Mouse (Mus musculus): ENCODE results near the gene Mdm2.
"Not testable (repeated sequence)": the region's sequence is repeated elsewhere in the genome, so short reads cannot be mapped to it uniquely, and the experiment has no call there.

Mdm2 gene

DNA sequence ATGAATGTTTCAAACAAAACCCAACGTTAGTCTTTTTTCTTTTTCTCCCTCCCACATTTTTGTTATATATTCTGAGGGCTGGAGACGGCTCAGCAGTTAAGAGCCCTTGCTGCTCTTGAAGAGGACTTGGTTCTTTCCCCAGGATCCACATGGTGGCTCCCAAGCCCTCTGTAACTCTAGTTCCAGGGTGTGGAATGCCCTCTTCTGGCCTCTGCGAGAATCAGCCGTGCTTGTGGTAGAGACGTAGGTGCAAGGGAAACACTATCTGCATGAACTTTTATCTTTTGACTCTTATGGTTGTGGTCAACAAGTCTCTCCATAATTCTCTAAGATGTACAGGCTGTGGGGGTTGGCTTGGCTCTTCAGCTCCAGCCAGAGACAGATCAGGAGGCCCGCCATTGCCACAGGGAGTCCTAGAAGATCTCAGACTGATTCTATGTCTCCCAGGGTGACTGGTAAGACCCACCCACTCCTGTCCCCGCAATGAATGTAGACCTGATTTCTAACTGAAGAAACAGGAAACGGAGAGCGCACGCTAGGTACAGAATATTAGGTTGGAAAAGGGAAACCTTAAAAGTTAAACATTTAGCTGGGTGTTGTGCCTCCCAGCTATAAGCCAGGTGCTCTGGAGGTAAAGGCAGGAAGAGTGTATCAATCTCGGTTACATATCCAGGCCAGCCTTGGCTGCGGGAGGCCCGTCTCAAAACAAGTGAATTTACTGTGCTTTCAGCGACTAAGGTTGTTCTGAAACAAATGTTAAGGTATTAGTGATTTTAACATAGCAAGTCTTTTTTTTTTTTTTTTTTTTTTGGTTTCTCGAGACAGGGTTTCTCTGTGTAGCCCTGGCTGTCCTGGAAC is 20.9 kb upstream of the Mdm2 start:
- peak; percentile 19 to 47 for DNase-seq

DNA sequence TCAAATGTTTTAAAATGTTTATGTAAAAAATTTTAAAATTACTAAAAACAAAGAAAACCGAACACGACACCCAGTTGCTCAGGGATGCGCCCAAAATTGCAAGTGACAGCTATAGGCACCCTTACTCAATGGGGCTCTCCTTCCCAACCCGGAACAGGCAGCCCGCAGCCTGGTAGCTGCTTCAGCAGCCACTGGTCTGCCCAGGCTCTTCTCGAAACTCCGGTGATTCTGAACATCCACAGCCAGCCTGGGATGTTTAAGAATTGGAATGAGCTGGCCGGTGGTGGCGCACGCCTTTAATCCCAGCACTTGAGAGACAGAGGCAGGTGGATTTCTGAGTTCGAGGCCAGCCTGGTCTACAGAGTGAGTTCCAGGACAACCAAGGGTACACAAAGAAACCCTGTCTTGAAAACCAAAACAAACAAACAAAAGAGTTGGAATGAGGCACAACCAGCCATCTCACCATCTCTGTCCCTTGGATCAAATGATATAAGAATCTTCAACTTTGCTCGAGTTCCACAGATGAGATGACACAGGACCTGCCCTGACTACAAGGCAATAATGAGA is 20.2 kb upstream of the Mdm2 start:
- DNase-seq: no peak

DNA sequence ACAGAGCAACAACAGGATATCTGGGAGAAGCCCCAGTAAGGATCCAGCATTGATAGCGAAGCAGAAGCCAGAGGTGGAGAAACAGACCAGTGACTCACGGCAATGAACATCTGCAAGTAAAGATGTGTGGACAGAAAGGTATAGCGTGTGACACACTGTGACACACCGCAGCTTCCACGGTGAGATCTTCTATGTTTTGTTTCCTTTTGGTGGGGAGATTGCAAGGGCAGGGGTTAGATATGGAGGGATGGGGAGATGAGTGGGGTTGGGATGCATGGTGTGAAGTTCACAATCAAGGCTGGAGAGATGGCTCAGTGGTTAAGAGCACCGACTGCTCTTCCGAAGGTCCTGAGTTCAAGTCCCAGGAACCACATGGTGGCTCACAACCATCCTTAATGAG is 19.6 kb upstream of the Mdm2 start:
- DNase-seq: no peak

DNA sequence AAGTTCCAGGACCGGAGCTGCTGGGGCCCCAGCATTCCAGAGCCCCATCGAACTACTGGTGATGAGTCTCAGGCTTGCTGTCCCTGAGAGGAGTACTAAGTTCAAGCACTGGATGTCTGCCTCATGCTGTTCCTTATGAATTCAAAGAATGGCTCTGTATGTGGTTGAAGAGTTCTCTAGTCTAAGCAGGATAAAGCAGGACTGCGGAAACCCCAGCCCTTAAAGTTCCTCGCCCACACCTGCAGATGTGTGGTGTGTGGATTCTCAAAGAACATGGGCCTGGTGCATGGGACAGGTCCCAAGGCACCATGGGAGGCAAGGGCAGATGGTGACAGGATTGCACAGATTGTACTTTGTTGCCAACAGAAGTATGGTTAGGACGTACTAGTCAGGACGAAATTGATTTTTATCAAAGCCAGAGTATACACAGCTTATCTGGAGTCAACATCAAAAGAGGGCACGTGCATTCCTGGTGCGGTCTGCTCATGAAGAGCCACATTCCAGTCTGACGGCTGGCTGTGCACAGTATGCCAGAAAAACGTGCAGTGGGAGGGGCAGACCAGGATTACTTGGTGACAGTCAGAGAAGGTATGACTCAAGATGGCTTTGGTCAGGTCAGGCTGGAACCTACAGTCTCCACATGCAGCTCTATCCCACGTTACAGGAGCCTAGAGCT is 18.7 kb upstream of the Mdm2 start:
- no peak for DNase-seq

DNA sequence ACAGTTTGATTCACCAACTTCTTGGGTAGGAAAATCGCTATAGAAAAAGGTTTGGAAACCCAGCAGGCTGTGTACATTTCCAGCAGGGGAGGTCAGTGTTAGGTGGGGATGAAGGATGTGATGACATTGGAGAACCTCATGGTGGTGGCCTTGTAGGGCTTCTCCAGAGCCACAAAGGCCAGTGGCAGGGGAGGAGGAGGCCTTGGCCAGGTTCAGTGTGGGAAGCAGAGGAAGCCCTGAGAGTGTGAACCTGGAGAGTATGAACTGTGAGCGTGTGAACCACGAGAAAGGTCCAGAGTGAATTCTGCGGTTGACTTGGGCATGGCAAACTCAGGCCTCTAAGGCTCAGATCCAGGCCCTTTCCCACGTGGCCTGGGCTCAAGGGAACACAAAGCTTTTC is 18.0 kb upstream of the Mdm2 start:
- DNase-seq: no peak

DNA sequence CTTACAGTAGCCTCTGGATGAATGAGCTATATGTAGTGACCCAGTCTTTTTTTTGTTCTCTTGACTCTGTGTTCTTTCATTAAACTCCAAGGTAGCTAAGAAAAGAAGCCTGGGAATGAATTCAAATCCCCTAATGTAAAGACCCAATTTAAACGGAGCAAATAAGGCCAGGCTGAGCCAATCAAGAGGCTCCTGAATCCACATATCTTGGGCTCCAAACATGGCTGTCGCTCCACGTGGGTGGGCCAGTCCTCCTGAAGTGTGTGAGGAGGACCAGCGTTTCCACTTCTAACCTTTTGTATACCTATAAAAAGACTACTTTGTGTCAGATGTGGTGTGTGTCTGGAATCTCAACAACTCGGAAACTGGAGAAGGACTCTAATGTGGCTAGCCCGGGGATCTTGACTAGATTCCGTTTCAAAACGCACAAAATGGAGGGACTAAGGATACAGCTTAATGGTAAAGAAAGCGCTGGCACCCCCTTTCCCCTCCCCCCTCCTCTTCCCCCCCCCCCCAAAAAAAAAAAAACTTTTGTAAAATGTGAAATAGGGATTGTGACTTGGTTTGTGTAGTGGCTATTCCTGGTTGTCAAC is 17.1 kb upstream of the Mdm2 start:
- DNase-seq: no peak

DNA sequence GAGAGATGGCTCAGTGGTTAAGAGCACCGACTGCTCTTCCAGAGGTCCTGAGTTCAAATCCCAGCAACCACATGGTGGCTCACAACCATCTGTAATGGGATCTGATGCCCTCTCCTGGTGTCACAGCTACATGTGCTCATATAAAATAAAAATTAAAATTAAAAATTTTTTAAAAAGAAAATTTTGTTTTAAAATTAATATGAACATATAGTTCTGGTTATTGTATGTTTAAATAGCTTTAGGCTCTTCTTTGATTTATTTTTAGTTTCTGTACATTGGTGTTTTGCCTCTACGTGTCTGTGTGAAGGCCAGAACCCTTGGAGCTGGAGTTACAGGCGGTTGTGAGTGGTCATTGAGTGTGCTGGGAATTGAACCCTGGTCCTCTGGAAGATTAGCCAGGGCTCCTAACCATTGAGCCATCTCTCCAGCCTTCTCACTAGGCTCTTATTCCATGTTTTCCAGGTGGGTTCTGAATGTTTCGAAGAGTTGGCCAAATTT is 16.4 kb upstream of the Mdm2 start:
- DNase-seq: no peak

DNA sequence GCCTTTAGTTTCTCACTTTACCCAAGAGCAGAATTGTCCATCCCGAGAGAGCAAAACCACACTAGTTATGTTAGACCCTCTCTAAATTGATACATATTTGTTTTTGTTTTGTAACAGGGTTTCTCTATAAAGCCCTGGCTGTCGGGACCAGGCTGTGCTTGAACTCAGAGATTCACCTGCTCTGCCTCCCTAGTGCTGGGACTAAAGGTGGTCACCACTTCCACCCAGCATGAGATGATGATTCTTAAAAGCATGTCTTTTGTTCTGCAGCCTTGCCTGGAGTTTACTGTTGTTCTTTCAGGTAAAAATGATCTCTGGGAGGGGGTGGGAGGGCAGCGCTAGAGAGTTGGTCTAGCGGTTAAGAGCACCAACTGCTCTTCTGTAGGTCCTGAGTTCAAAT is 15.8 kb upstream of the Mdm2 start:
- no peak for DNase-seq

DNA sequence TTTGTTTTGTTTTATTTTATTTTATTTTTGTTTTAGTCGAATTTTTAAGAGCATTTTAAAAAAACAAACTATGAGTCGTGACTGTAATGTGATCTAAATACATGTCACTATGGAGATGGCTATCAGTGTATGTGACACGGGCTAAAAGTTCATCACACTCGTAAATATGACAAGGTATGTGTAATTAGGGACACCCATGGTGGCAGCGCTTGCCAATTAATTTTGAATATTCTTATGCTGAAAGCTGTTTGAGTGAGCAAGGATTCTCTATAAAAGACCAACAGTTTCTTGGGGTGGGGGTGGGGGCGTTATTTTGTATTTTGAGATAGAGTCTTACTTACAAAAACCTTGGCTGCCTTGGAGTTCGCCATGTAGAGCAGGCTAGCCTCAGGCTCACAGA is 15.1 kb upstream of the Mdm2 start:
- DNase-seq: no peak

DNA sequence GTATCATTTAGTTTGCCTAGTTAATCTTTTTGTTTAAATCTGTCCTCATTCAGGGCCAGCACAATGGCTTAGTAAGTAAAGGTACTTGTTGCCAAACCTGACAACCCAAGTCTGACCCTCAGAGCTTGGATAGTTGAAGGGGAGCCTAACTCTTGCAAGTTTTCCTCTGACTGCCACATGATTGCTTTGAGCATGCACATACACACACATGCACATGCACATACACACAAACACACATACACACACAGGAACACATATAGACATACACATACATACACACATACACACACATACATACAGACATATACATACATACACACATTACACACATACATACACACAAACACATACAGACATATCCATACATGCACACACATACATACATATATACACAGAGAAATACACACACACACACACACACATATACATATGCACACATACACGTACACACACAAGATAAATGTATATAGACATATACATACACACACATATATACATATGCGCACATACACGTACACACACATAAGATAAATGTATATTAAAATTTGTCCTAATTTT is 14.3 kb upstream of the Mdm2 start:
- DNase-seq: no peak

DNA sequence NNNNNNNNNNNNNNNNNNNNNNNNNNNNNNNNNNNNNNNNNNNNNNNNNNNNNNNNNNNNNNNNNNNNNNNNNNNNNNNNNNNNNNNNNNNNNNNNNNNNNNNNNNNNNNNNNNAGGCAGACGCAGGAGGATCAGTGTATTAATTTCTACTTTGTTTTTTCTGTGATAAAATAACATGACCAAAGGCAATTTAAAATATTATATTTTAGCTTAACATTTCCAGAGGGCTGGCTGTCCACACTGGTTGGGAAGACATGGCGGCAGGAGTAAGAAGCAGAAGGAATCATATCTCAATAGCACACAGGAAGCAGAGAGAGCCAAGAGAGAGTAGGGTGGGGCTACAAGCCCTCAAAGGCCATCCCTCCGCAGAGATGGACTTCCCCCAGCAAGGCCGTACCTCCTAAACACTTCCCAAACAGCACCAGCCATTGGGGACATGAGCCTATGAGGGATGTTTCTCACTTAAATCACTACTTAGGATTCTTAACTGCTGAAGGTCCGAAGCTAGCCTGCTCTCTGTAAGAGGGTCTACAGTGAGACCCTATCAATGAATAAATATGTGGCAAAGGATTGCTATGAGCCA is 13.7 kb upstream of the Mdm2 start:
- DNase-seq: no peak

DNA sequence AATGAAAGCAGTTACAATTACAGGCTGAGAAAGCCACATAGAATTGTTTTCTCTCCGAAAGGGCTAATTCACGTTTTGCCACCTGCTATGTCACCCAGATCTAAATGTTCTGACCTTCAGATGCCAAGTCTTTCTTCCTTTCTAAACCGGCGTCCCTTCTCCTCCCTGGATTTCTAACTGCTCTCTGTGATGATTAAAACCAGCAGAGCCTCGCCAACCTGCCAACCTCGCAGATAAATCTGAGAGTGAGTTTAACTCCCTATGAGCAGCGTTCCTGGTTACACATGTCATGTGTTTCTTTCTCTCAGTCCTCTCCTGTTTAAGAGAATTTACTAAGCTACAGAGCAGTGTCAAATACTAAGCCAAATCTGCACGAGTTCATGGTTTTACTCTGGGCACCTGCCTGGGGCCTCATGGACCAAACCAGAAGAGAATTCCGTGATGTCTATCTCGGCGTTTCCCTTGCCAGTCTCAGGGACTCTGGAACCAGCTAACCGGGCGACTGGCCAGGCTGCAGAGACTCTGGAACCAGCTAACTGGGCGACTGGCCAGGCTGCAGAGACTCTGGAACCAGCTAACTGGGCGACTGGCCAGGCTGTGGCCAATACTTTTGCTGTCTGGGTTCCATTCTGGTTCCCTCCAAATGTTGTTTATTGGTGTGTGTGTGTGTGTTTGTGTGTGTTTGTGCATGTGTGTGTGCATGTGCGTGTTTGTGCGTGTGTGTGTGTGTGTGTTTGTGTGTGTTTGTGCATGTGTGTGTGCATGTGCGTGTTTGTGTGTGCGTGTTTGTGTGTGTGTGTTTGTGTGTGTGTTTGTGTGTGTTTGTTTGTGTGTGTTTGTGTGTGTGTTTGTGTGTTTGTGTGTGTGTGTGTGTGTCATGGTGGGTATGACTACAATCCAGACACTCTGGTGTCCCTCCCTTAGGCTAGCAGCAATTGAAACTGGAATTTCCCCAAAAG is 7.9 kb upstream of the Mdm2 start:
- peak in 1 of 2 experiments; percentile 41 for DNase-seq

DNA sequence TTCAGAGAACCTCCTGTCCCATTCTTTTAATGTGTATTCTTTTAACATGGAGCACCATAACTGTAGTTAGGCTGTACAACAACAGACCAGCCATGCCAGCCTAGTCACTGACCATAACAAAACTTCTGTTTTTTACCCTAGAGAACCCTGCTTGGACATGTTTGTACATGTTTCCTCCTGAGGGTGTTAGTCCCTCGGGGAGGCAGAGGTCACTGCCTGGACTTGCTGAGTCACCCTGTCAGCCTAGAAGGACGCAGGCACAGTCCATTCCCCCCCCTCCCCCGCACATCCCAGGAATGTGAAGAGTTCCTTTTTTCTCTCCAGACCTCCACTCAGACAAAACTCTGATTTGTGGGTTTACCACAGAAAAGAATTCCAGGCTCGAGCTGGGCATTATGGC is 7.0 kb upstream of the Mdm2 start:
- DNase-seq: no peak

DNA sequence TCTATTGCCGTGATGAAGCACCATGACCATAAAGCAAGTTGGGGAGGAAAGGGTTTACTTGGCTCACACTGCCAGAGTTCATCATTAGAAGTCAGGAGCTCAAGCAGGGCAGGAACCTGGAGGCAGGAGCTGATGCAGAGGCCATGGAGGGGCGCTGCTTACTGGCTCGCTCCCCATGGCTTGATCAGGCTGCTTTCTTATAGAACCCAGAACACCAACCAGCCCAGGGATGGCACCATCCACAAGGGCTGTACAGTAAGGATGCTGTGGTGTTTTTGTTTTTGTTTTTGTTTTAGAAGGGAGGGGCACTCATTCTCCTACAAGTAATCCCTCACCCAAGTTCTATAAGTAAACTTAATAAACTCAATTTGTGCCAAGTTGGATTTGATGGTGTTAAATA is 6.1 kb upstream of the Mdm2 start:
- DNase-seq: no peak

DNA sequence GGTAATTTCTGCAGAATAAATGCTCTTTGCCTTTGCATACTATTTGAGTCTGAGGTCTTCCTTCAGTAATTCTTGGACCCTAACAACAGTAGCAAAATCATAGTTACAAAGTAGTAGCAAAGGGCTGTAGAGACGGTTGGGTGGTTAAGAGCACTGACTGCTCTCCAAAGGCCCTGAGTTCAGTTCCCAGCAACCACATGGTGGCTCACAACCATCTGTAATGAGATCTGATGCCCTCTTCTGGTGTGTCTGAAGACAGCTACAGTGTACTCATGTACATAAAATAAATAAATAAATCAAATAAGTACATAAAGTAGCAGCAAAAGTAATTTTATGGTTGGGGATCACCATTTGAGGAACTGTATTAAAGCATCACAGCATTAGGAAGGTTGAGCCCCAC is 5.1 kb upstream of the Mdm2 start:
- not testable (repeated sequence) for DNase-seq

DNA sequence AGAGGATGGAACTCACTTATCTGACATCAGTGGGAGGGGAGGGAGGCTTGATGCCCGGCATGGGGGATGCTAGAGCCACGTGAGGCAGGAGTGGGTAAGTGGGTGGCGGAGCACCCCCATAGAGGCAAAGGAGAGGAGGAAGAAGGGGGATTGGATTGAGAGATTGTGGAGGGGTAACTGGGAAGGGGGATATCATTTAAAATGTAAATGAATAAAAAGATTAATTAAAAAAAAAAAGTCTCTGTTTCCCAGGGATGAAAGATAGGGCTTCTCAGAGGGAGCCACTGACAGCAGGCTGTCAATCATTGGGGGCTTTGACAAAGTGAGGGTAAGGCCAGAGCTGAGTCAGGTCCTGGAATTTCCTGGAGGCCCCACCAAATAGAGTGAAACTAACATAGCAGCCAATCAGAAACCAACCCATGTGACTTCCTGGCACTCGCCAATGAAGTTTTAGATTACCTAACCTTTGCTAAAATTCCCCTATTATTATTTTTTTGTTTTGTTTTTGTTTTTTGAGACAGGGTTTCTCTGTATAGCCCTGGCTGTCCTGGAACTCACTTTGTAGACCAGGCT is 4.5 kb upstream of the Mdm2 start:
- no peak for DNase-seq

DNA sequence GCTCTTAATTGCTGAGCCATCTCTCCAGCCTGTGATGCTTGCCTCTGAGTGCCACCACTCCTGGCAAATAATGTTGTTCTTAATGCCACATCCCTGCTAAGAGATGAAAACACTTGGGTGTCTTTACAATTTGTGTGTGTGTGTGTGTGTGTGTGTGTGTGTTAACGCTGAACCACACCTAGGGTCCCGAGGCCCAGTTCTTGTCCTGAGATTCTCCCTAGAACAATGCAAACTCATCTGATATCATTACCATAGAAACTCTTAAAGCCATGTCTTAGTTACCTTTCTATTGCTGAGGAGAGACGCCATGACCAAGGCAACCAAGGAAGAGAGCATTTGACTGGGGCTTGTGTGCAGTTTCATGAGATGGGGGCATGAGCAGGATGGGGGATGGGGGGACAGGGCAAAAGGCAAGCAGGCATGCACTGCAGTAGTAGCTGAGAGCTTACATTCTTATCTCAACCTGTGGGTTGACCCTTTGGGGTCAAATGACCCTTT is 3.5 kb upstream of the Mdm2 start:
- no peak for DNase-seq

DNA sequence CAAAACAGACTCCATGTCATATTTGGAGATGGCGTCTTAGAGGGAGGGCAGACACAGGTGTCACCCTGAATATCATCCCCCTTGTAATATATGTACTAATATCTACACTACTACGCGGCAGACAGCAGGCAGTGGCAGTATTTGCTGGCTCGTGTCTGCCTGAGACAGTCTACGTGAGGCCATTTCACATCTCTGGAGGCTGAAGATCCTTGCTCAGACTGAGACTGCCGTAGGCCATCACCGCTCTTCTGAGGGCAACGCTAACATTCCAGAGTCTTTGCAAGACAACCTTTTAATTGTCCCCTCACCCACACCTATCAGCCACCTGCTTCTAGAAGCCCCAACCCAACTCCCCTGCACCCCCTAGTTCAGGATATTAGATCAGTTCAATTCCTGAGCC is 2.9 kb upstream of the Mdm2 start:
- no peak for DNase-seq

DNA sequence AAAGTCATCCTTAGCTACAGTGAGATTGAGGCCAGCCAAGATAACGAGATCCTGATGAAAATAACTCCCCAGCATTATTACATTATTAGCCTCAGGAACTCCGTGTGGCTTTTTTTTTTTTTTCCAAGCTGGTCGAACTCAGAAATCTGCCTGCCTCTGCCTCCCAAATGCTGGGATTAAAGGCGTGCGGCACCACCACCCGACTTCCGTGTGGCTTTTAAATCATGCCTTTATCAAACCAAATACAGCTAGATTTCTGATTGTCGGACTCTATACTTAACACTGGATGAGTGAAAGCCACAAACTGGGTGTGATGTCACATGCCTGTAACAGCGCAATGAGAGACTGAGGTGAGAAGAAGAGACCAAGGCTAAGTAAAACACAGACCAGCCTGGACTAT is 2.3 kb upstream of the Mdm2 start:
- DNase-seq: no peak

DNA sequence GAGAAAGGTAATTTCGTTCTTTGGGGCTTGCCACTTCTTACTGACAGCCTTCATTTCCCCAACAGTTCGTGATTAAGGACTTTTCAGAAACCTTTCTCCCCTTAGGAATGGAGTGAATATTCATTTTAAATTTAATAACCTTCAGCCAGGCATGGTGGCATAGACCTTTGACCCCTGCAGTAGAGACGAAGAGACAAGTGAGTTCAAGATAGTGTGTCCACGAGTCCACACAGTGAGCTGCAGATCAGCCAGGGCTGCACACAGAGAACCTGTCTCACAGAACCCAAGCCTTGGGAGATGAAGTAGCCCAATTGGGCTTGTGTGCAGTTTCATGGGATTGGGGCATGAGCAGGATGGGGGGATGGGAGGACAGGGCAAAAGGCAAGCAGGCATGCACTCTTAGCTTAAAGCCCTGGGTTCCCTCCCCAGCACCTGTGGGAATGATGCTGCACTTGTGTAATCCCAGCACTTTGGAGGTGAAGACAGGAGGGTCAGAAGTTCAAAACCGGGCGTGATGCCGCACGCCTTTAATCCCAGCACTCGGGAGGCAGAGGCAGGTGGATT is 1.7 kb upstream of the Mdm2 start:
- DNase-seq: no peak

DNA sequence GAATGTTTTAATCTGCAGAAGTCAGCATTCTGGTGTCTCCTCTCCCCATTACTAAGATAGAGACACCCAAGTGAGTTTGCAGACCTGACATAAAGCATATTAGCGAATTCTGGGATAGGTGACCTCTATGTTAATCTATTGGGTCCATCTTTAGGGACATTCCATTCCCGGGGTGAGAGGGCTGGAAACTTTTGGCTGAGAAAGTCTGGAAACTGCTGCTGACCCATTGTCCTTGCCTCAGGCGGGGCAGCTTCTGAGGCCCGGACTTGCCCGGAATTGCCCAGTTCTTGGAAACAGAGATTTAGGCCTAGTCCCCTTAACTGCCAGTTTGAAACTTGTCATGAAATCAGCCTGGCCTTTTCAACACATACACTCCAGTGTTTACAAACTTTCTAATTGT is 850 bp upstream of the Mdm2 start:
- no peak for DNase-seq

Measured in cerebellum, postnatal 25 days (tissue).